Mouse (Mus musculus): ENCODE data around the gene Rps18.
"Not testable (repeated sequence)": the region's sequence is repeated elsewhere in the genome, so short reads cannot be mapped to it uniquely, and the experiment has no call there.

Rps18 gene

GRCm38 (mm10) chr17:33968489-33968888 lies 12.7 kb upstream of the Rps18 start:
- DNase-seq = peak; percentile 86 to 89

- no peak for DNase-seq
These were observed 10.2 kb upstream of the Rps18 start for GRCm38 (mm10) chr17:33965846-33966550.

GRCm38 (mm10) chr17:33965082-33965845 lies 9.5 kb upstream of the Rps18 start:
- DNase-seq = no peak

GRCm38 (mm10) chr17:33962876-33963275 lies 7.1 kb upstream of the Rps18 start:
- no peak for DNase-seq

GRCm38 (mm10) chr17:33959948-33960347 lies 4.1 kb upstream of the Rps18 start:
- DNase-seq = no peak

GRCm38 (mm10) chr17:33959135-33959534 lies 3.3 kb upstream of the Rps18 start:
- no peak for DNase-seq

GRCm38 (mm10) chr17:33958451-33958850 lies 2.6 kb upstream of the Rps18 start:
- no peak for DNase-seq

- no peak for DNase-seq
These were observed 1.7 kb upstream of the Rps18 start for GRCm38 (mm10) chr17:33957493-33957892.

- no peak for DNase-seq
These were observed 535 bp upstream of the Rps18 start for GRCm38 (mm10) chr17:33956336-33956735.

GRCm38 (mm10) chr17:33954646-33955554 lies 901 bp downstream of the Rps18 start:
- no peak for DNase-seq

GRCm38 (mm10) chr17:33953961-33954565 lies 1.7 kb downstream of the Rps18 start:
- no peak for DNase-seq

GRCm38 (mm10) chr17:33953310-33953709 lies 2.5 kb downstream of the Rps18 start:
- no peak for DNase-seq

- DNase-seq = no peak
These were observed 2.9 kb downstream of the Rps18 start for GRCm38 (mm10) chr17:33952879-33953278.

GRCm38 (mm10) chr17:33952015-33952414 lies 3.8 kb downstream of the Rps18 start:
- DNase-seq = not testable (repeated sequence)

- peak; percentile 90 to 94 for DNase-seq
These were observed 4.5 kb downstream of the Rps18 start, which contains the start of gene B3galt4 for GRCm38 (mm10) chr17:33951021-33951946. B3galt4 (minus strand) TSS chr17:33951488.

GRCm38 (mm10) chr17:33950131-33950625 lies 5.6 kb downstream of the Rps18 start:
- no peak for DNase-seq

GRCm38 (mm10) chr17:33948905-33949537 lies 6.8 kb downstream of the Rps18 start:
- DNase-seq = no peak

GRCm38 (mm10) chr17:33948090-33948904 lies 7.5 kb downstream of the Rps18 start:
- DNase-seq = no peak

GRCm38 (mm10) chr17:33947430-33948089 lies 8.2 kb downstream of the Rps18 start:
- no peak for DNase-seq
